Mouse (Mus musculus): Measurements from ENCODE around the gene Ing5.

- TF ChIP-seq CTCF (IDR thresholded peaks at IDR 0.05; ENCODE audit: borderline replicate concordance, control insufficient read depth, extremely low read depth, insufficient read depth, low read length, poor library complexity) (no peak), POLR2A (IDR thresholded peaks at IDR 0.05; ENCODE audit: control insufficient read depth, extremely low read depth, insufficient read depth, low read length, poor library complexity) (no peak)
These were observed 1.1 kb downstream of the Ing5 start for GRCm38 (mm10) chr1:93804818-93805217.

All from thymus, adult 2 months (tissue).